Mouse (Mus musculus) liver, postnatal 0 days (tissue): ENCODE measurements around the gene Myom1.

Experiments
- CTCF ChIP-seq: sonication (generic); IDR thresholded peaks from 2 replicates; pipeline ENCODE4 v1.5.1; 2016; ENCODE audit warnings: antibody characterized with exemption, low read depth
- EP300 ChIP-seq: IDR thresholded peaks from 2 replicates; pipeline ENCODE4 v1.6.1; 2016; ENCODE audit warnings: antibody characterized with exemption, low read depth, mild to moderate bottlenecking

DNA sequence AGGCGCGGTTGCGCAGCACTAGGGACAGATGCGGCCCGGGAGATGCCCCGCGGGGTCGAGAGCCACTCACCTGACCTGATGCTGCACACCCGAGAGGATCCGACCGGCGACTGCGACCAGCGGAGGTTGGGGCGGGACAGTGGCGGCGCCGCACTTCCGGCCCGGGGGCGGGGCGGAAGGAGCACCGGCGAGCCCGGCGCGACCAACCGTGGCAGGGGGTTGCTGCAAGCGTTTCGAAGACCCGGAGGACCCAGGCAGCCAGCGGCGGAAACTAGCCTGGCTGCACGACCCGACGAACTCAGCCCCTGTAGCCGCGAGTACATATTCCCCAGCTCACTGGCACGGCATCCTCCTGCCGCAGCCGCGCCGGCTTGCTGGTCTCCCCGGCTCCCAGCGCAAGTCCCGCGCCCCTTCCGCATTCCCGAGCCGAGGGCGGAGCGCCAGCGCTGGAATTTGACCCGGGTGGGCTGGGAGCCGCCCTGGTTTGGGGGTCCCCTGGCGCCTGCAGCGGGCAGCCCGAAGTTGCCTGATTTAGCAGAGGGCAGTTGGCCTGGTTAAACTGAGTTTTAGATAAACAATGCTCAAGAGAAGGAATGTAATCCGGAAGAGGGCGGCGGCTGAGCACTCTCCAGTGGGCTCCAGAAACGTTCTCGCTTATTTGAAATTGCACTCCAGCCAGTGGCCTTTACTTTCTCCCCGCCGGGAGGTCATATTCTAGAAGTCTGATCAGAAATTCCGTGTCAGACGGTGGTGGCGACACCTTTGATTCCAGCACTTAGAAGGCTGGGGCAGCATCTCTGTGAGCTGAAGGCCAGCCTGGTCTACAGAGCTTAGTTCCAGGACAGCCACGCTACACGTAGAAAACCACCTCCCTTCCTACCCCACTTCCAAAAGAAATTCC is 11.8 kb upstream of the Myom1 start:
- TF ChIP-seq EP300 (peak; percentile 20; the same call in 1 of the 2 replicates), CTCF (no peak)
